Mouse (Mus musculus) spleen, adult 2 months (tissue): ENCODE measurements around the gene AA467197. TPM values are rescaled to one million over a fixed set of nuclear protein-coding genes. Genes with fewer than 3 reads are reported as not detected.

Experiments
- DNase-seq, 2 experiments: peaks; one replicate each; pipeline versions ENCODE4 v3.0.0 to v3.0.0-alpha.2; 2012 to 2021; ENCODE audit warnings: low spot score in 2 of 2, low read depth in 1 of 2
- H3K27ac ChIP-seq: fragments of 200-500 bp; 2 replicates; pipeline ENCODE4 v1.5.1; 2012; ENCODE audit warnings: low read length, inconsistent platforms; ENCODE audit not compliant: insufficient read depth
- H3K27me3 ChIP-seq: fragments of 200-500 bp; 2 replicates; pipeline ENCODE4 v1.6.1; 2012; ENCODE audit warnings: mild to moderate bottlenecking, moderate library complexity, low read length, inconsistent platforms; ENCODE audit not compliant: control insufficient read depth, insufficient read depth
- H3K36me3 ChIP-seq: fragments of 200-500 bp; 2 replicates; pipeline ENCODE4 v1.6.1; 2012; ENCODE audit warnings: mild to moderate bottlenecking, low read length, inconsistent platforms; ENCODE audit not compliant: control insufficient read depth, insufficient read depth
- H3K4me1 ChIP-seq: fragments of 200-500 bp; 2 replicates; pipeline ENCODE4 v1.6.1; 2011; ENCODE audit warnings: inconsistent platforms; ENCODE audit not compliant: control insufficient read depth, insufficient read depth, insufficient read length
- H3K4me3 ChIP-seq: fragments of 200-500 bp; 2 replicates; pipeline ENCODE4 v1.5.1; 2011; ENCODE audit warnings: mild to moderate bottlenecking, inconsistent platforms; ENCODE audit not compliant: insufficient read depth, insufficient read length; ENCODE audit errors: extremely low read depth
- CTCF ChIP-seq: fragments of 200-500 bp; IDR thresholded peaks from 2 replicates; pipeline ENCODE4 v1.5.1; 2011; ENCODE audit warnings: mild to moderate bottlenecking, inconsistent platforms; ENCODE audit not compliant: insufficient read depth, insufficient read length, insufficient replicate concordance; ENCODE audit errors: extremely low read depth
- POLR2A ChIP-seq: fragments of 200-500 bp; IDR thresholded peaks from 2 replicates; pipeline ENCODE4 v1.6.1; 2011; ENCODE audit warnings: low read depth, low read length, inconsistent platforms
- WGBS: fragments of 180-500 bp; shearing (Covaris S2); methylation state at CpG from one replicate; pipeline ENCODE4 v1.1.7; 2018; 5-methylcytosine and 5-hydroxymethylcytosine counted together
- polyA plus RNA-seq: library from polyadenylated mRNA; depleted of rRNA; stranded (reverse); fragments of >200 nt; gene quantifications from 2 replicates; pipeline ENCODE4 v1.2.3, GENCODE M21; 2012

AA467197 gene
- polyA plus RNA-seq, 1 experiment = 0.18 TPM

GRCm38 (mm10) chr2:122657707-122658524 lies 21.1 kb downstream of the AA467197 start:
- Histone ChIP-seq H3K4me1 (no peaks in the 10 kb centered on the region), H3K27me3 (no peaks in the 10 kb centered on the region), H3K27ac (no peak overlapping the region), H3K36me3 (no peaks in the 10 kb centered on the region), H3K4me3 (no peak overlapping the region)
- no peak for DNase-seq
- 79% methylated on average over 11 of the region's 11 CpGs for WGBS
- no peak for TF ChIP-seq POLR2A
- TF ChIP-seq CTCF = no peak

GRCm38 (mm10) chr2:122659825-122660224 lies 23.0 kb downstream of the AA467197 start:
- Histone ChIP-seq H3K36me3 (no peaks in the 10 kb centered on the region), H3K4me1 (no peaks in the 10 kb centered on the region), H3K4me3 (no peak overlapping the region), H3K27me3 (no peaks in the 10 kb centered on the region), H3K27ac (no peak overlapping the region)
- whole genome bisulfite sequencing = 63% methylated on average over 7 of the region's 7 CpGs
- no peak for DNase-seq
- TF ChIP-seq POLR2A = no peak
- no peak for TF ChIP-seq CTCF

GRCm38 (mm10) chr2:122665253-122665972 lies 28.6 kb downstream of the AA467197 start:
- Histone ChIP-seq H3K4me1 (no peaks in the 10 kb centered on the region; the same call in 1 of the 2 replicates), H3K36me3 (no peaks in the 10 kb centered on the region), H3K4me3 (no peak overlapping the region), H3K27me3 (no peaks in the 10 kb centered on the region), H3K27ac (no peak overlapping the region)
- WGBS = 59% methylated on average over 6 of the region's 6 CpGs
- TF ChIP-seq POLR2A = no peak
- DNase-seq = no peak

GRCm38 (mm10) chr2:122665973-122666875 lies 29.4 kb downstream of the AA467197 start:
- no peak for TF ChIP-seq POLR2A
- peak; percentile 68; the same call in 1 of the 2 replicates for TF ChIP-seq CTCF
- DNase-seq = peak; percentile 35 to 53
- Histone ChIP-seq H3K27ac (no peak overlapping the region), H3K27me3 (no peaks in the 10 kb centered on the region), H3K4me3 (no peak overlapping the region), H3K4me1 (no peaks in the 10 kb centered on the region; the same call in 1 of the 2 replicates), H3K36me3 (no peaks in the 10 kb centered on the region)
- WGBS = 35% methylated on average over 12 of the region's 12 CpGs

- peaks cover under 1% of the 10 kb centered on the region; the same call in 1 of the 2 replicates for H3K4me1 ChIP-seq
- H3K4me3 ChIP-seq = no peak overlapping the region
- peak; percentile 35 to 51 for DNase-seq
- WGBS = 24% methylated on average over 5 of the region's 5 CpGs
- no peak overlapping the region for H3K27ac ChIP-seq
- H3K36me3 ChIP-seq = no peaks in the 10 kb centered on the region
- H3K27me3 ChIP-seq = no peaks in the 10 kb centered on the region
- no peak for TF ChIP-seq POLR2A
- peak; percentile 66; the same call in 1 of the 2 replicates for TF ChIP-seq CTCF
These were observed 31.1 kb downstream of the AA467197 start for GRCm38 (mm10) chr2:122667856-122668255.

GRCm38 (mm10) chr2:122671714-122672113 lies 34.9 kb downstream of the AA467197 start:
- DNase-seq = no peak
- Histone ChIP-seq H3K27me3 (no peaks in the 10 kb centered on the region), H3K36me3 (no peaks in the 10 kb centered on the region), H3K4me3 (no peak overlapping the region), H3K4me1 (peaks cover 6% of the 10 kb centered on the region; the same call in 1 of the 2 replicates), H3K27ac (no peak overlapping the region)
- TF ChIP-seq POLR2A = no peak
- TF ChIP-seq CTCF = no peak
- WGBS = 70% methylated on average over 5 of the region's 5 CpGs
